Mouse (Mus musculus) spleen, adult 2 months (tissue): ENCODE measurements around the gene Ndufb3.

ENCODE experiments used
- CTCF ChIP-seq: fragments of 200-500 bp; IDR thresholded peaks from 2 replicates; pipeline ENCODE4 v1.5.1; 2011; ENCODE audit warnings: mild to moderate bottlenecking, inconsistent platforms; ENCODE audit not compliant: insufficient read depth, insufficient read length, insufficient replicate concordance; ENCODE audit errors: extremely low read depth
- POLR2A ChIP-seq: fragments of 200-500 bp; IDR thresholded peaks from 2 replicates; pipeline ENCODE4 v1.6.1; 2011; ENCODE audit warnings: low read depth, low read length, inconsistent platforms

DNA sequence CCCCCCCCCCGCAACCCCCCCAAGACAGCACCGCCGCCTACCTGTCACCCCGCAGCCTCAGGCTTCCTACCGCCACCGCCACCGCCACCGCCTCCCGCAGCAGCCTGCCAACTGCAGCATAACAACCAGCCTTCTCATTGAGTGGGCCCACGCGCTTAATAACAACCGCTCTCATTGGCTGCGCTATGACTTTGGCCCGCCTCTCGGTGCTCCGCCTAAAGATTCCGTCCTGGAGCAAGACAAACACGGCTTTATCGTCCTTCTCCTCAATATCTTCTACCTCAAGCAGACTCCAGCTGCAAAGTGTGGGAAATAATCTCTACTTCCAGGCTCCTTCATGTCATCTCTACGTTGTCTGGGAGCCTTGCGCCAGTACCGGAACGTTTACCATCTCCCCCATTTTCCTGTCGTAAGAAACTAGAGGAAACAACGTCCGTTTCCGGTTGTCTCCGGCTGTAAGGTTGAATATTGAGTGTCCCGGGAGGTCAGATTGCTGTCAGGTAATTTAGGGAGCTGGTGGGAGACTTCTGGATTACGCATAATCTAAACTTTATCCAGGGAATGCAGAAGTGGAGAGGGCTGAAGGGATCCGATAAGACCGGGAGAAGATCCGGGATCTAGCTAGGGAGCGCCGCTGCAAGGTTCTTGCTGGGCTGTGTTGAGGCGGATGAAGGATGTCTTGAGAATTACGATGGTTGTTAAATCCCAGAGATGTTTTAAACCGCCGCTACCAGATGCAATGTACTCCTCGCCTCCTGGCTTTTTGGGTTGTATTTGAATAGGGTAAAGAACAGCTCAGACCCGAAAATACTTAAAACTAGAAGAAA lies at the start of gene Ndufb3, which contains the start of gene Fam126b:
- TF ChIP-seq CTCF (no peak), POLR2A (peak; percentile 51)
